Mouse (Mus musculus): ENCODE measurements at regions not wholly inside any gene's neighbourhood (a gene's known extent, or its start where the extent isn't known, plus 50 kb on each side); places are given as distances from the start of the nearest gene placed in this dataset.
A peak's percentile ranks its signal among the peaks of the same experiment; 100 is the strongest.

DNA sequence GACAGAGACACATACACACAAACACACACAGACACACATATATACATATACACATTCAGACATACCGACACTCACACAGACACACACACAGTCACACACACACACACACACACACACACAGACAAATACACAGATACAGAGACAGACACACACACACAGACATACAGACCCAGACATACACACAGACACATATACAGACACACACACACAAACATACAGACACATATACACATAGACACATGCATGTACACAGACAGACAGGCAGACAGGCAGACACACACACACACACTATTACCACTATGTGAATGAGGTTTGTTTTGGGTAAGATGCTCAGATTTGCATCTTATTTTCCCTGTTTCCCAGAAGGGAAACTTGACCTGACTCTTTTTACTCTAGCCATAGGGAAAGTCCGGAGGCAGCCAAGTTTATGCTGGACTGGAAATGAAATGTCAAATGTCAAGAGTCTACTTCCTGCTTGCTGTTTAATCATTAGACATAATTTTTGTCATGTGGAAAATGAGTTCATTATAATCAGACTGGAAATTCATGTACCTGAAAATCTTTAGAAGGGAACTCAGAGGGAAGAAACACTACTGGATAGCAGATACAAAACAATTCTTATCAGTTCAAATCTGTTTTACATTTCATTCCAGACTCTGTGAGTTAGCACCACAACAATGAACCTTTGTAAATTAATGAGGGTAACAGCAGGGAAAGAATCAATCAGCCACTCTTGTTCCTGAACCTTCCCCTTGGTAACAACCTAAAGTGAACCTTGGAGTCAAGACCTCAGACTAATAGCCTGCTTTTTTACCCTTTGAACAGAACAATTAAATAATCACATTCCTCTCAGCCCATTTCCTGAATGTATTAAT is 651.1 kb downstream of the Gsdmc2 start:
- H3K27ac ChIP-seq (replicated peaks), result no peak overlapping the region
- no peak for ATAC-seq (replicated peaks)
- no peak overlapping the region for H3K9ac ChIP-seq (replicated peaks)
- no peak overlapping the region for H3K4me3 ChIP-seq
- H3K4me2 ChIP-seq (replicated peaks), result no peak overlapping the region
- no peaks in the 10 kb centered on the region for H3K36me3 ChIP-seq
- WGBS, result 54% methylated on average over 2 of the region's 2 CpGs
- peaks cover 7% of the 10 kb centered on the region for H3K4me1 ChIP-seq
- no peaks in the 10 kb centered on the region for H3K9me3 ChIP-seq
- H3K27me3 ChIP-seq, result no peaks in the 10 kb centered on the region

DNA sequence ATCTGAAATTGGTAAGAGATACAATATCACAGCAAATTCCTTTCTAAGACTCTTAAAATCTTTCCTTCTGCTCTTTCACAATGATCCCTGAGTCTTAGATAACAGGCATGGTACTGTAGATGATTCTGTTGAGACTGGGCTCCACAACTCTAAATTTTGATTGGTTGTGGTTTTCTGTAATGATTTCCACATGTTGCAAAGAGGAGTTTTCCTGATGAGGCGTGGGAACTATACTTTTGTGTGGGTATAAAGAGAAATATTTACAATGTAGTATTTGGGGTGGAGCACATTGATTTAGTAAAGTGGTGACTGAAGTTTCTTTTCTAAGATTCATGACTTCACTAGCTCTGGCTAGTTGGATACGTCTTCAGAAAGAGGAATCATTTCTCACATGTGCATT is 653.2 kb downstream of the Gsdmc2 start:
- Histone ChIP-seq H3K36me3 (no peaks in the 10 kb centered on the region), H3K27ac (replicated peaks) (no peak overlapping the region), H3K27me3 (no peaks in the 10 kb centered on the region), H3K9me3 (no peaks in the 10 kb centered on the region), H3K4me2 (replicated peaks) (no peak overlapping the region), H3K9ac (replicated peaks) (no peak overlapping the region), H3K4me1 (peaks cover 7% of the 10 kb centered on the region), H3K4me3 (no peak overlapping the region)
- WGBS, result 89% methylated on average over 2 of the region's 2 CpGs
- no peak for ATAC-seq (replicated peaks)

DNA sequence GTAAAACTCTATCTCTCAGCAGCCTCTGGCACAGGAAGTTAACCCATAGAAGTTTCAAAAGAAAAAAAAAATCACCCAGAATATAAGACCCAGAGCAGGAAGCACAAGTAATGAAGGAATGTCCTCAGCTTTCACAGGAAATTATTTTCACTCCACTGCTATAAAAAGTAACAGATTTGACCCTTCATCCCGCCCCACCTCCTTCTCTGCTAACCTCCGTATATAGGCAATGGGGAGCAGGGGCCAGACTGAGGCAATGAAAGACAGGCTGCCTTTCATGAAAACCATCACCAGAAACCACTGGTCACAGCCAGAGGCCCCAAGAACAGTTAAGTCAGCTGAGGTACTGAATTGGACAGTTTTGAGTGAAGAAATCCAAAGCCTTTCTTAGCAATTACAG is 654.9 kb downstream of the Gsdmc2 start:
- H3K27ac ChIP-seq (replicated peaks), result no peak overlapping the region
- H3K36me3 ChIP-seq, result no peaks in the 10 kb centered on the region
- ATAC-seq (replicated peaks), result no peak
- peaks cover 7% of the 10 kb centered on the region for H3K4me1 ChIP-seq
- H3K4me2 ChIP-seq (replicated peaks), result no peak overlapping the region
- H3K9ac ChIP-seq (replicated peaks), result no peak overlapping the region
- no peaks in the 10 kb centered on the region for H3K27me3 ChIP-seq
- H3K4me3 ChIP-seq, result no peak overlapping the region
- 60% methylated on average over 2 of the region's 2 CpGs for WGBS
- H3K9me3 ChIP-seq, result no peaks in the 10 kb centered on the region

DNA sequence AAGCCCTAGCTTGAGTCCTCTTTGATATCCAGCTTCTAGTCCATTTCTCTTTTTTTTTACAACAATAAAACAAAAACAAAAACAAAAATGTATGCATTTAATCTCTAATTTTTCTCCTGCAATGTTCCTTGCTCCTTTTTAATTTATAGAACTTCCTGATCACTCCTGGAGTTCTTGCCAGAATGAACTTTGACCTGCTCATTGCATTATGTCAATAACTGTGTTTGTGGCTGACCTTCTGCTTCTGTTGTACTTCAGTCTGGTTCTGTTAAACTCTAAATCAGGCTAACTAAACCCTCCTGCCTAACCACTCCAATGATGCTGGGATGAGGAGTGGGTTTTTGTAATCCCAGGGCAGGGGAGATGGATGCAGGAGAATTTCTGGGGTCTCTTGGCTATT is 674.0 kb downstream of the Gsdmc2 start:
- Histone ChIP-seq H3K4me1 (no peaks in the 10 kb centered on the region), H3K27me3 (no peaks in the 10 kb centered on the region), H3K4me2 (replicated peaks) (no peak overlapping the region), H3K27ac (replicated peaks) (no peak overlapping the region), H3K9me3 (no peaks in the 10 kb centered on the region), H3K4me3 (no peak overlapping the region), H3K9ac (replicated peaks) (no peak overlapping the region), H3K36me3 (no peaks in the 10 kb centered on the region)
- ATAC-seq (replicated peaks), result no peak

DNA sequence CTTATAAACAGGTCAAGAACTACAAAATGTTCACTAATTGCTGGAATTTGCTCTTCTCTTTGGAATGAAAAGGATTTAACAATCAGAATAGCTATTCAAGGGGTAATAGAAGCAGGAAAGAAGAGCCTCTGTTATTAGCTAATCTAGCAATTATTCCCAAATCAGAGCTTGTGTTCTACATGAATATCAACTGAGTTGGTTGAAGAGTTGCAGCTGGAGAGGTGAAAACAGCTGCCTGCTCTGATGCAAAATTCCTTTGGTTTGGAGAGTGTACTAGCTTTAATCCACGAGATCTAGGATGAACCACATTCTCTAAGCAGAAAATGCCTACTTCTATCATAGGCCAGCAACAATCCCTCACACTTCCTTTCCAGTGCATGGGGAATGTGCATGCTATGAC is 674.8 kb downstream of the Gsdmc2 start:
- no peak overlapping the region for H3K27ac ChIP-seq (replicated peaks)
- H3K4me3 ChIP-seq, result no peak overlapping the region

DNA sequence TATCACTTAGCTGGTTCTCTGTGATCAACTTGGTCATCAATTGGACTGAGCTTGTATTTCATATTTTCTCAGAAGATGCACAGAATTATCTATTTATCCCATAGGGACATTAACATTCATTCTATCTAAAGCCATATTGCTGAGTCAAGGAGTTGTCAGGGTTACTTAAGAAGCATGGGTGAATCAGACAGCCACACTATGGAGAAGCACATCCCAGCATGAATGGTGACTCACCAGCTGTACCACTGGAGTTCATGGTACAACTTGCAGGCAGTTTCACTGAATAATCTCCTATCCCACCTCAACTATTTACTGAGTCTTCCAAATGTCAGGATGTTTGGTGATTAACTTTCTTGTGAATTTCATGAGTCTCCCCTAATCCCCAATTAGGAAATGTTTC is 678.6 kb downstream of the Gsdmc2 start:
- ATAC-seq (replicated peaks), result no peak
- Histone ChIP-seq H3K27me3 (no peaks in the 10 kb centered on the region), H3K9ac (replicated peaks) (no peak overlapping the region), H3K36me3 (no peaks in the 10 kb centered on the region), H3K4me2 (replicated peaks) (no peak overlapping the region), H3K27ac (replicated peaks) (no peak overlapping the region), H3K4me3 (no peak overlapping the region), H3K9me3 (no peaks in the 10 kb centered on the region), H3K4me1 (peaks cover 7% of the 10 kb centered on the region)

More for the DNA sequence above, 674.8 kb downstream of the Gsdmc2 start:
- no peaks in the 10 kb centered on the region for H3K27me3 ChIP-seq
- H3K4me1 ChIP-seq, result no peaks in the 10 kb centered on the region
- 16% methylated on average over 1 of the region's 1 CpGs for WGBS
- no peaks in the 10 kb centered on the region for H3K36me3 ChIP-seq
- no peaks in the 10 kb centered on the region for H3K9me3 ChIP-seq
- ATAC-seq (replicated peaks), result peak; percentile 43; the same call in 1 of the 2 replicates
- H3K4me2 ChIP-seq (replicated peaks), result no peak overlapping the region
- H3K9ac ChIP-seq (replicated peaks), result no peak overlapping the region

DNA sequence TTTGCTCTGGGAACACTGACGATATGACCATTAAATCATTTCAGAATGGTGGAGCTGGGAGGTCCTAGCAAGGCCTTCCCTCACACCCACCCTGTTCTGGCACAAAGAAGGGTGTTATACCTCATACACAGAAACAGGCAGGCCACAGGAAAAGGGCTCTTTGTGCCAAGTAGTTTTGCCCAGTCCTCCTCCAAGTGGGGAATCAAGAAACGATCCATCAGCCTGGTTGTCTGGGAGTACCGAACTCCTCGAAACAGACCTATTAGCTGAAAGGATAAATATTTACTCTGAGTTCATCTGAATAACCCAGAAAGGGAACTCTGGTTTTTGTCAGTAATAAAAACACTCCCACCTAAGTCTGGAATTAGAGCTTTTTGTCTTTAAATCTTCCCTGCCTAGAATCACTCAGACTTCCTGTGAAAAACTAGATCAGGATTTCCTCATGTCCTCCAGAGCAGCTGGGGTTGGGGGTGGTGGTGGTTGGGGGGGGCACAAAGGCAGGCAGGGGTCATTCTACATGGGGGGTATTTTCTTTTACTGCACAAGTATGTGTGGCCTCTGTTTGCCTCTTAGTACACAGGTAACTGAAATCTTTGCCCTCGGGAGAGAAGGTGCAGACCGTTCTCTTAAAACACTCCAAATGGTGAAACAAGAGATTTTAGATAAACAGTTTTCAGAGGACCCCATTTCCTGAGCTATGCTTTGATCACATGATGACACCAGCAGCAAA is 681.3 kb downstream of the Gsdmc2 start:
- WGBS, result 62% methylated on average over 6 of the region's 6 CpGs
- Histone ChIP-seq H3K27me3 (no peaks in the 10 kb centered on the region), H3K9me3 (no peaks in the 10 kb centered on the region), H3K27ac (replicated peaks) (peak overlapping the region; percentile 53), H3K36me3 (no peaks in the 10 kb centered on the region), H3K4me3 (no peak overlapping the region), H3K4me1 (peaks cover 7% of the 10 kb centered on the region), H3K9ac (replicated peaks) (no peak overlapping the region), H3K4me2 (replicated peaks) (no peak overlapping the region)
- ATAC-seq (replicated peaks), result peak; percentile 70; the same call in 1 of the 2 replicates

DNA sequence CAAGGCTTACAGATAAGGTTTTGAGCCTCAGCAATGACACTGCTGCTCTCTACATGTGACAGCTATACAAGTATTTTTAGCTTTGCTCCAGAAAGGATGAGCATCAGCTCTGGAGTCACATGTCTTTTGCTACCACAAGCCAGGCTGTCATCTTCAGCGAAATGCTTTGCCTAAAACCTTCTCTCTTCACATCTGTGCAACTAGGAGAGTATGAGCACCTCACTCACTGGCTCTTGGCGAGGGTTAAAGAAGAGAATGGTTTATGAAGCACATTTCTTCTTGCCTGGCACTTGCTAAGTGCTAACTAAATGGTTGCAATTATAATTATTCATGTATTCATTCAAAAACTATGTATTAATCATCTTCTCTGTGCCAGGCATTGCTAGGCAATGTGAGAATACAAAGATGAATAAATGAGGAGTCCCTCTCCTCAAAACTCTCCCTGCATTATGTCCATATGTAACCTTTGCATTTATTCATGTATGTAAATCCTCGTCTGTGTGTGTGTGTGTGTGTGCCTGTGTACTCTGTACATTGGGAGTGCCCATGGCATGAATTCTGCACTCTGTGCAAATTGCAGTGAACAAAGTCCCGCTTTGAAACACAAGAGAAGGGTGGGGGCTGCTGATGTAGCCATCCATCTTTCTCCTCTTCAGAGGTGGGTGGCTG is 682.0 kb downstream of the Gsdmc2 start:
- H3K4me2 ChIP-seq (replicated peaks), result no peak overlapping the region
- H3K4me1 ChIP-seq, result peaks cover 7% of the 10 kb centered on the region
- H3K4me3 ChIP-seq, result no peak overlapping the region
- no peaks in the 10 kb centered on the region for H3K27me3 ChIP-seq
- WGBS, result 45% methylated on average over 4 of the region's 4 CpGs
- H3K27ac ChIP-seq (replicated peaks), result peak overlapping the region; percentile 53
- peak; percentile 92 for ATAC-seq (replicated peaks)
- no peaks in the 10 kb centered on the region for H3K36me3 ChIP-seq
- H3K9ac ChIP-seq (replicated peaks), result no peak overlapping the region
- H3K9me3 ChIP-seq, result no peaks in the 10 kb centered on the region

DNA sequence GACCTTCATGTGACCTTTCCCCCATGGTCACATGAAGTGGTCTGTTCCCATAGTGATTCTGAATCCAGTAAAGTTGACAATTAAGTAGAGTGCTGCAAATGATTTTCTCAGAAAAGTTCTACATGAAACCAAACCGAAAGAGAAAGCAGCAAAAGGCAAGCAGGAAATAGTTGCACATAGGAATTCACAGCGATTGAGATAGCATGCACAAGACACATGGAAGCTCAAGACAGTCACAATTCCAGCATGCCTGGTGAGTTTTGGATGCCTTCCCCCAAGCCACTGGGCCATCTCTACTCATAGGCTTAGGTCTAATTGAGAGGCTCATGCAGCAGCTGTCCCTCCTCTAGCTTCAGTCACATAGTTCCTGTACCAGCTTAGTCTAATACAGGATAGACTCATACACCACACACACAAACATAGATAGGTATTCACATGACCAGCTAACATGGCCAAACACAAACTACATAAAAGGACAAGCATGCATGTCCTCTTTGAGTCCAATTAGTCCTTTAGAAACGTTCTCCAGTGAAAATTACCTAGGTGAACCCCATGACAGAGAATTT is 721.8 kb downstream of the Gsdmc2 start:
- Histone ChIP-seq H3K4me1 (no peaks in the 10 kb centered on the region), H3K9ac (replicated peaks) (no peak overlapping the region), H3K4me3 (no peak overlapping the region), H3K27ac (replicated peaks) (no peak overlapping the region), H3K36me3 (no peaks in the 10 kb centered on the region), H3K27me3 (no peaks in the 10 kb centered on the region), H3K4me2 (replicated peaks) (no peak overlapping the region), H3K9me3 (no peaks in the 10 kb centered on the region)
- no peak for ATAC-seq (replicated peaks)
- WGBS, result 82% methylated on average over 3 of the region's 3 CpGs

DNA sequence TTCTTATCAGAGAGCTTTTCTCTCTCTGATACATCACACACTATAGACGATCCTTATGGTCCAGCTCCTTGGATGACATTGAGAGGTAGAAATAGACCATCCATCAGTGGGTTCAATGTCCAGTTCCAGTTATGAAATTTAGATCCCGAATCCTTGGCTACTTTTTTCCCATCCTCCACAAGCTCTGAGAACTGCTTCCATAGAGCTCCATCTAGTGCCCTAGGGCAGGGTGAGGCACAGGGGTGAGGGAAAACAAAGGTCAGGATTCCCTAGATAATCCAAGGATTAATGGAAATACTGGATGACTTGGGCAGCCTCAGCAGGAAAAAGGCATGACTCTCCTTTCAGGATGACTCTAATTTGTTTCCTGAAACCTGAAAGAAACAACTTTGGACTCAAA is 732.1 kb downstream of the Gsdmc2 start:
- Histone ChIP-seq H3K4me1 (no peaks in the 10 kb centered on the region), H3K36me3 (no peaks in the 10 kb centered on the region), H3K9ac (replicated peaks) (no peak overlapping the region), H3K9me3 (no peaks in the 10 kb centered on the region), H3K4me3 (no peak overlapping the region), H3K4me2 (replicated peaks) (no peak overlapping the region), H3K27ac (replicated peaks) (no peak overlapping the region), H3K27me3 (no peaks in the 10 kb centered on the region)
- 82% methylated on average over 2 of the region's 2 CpGs for WGBS
- ATAC-seq (replicated peaks), result no peak

DNA sequence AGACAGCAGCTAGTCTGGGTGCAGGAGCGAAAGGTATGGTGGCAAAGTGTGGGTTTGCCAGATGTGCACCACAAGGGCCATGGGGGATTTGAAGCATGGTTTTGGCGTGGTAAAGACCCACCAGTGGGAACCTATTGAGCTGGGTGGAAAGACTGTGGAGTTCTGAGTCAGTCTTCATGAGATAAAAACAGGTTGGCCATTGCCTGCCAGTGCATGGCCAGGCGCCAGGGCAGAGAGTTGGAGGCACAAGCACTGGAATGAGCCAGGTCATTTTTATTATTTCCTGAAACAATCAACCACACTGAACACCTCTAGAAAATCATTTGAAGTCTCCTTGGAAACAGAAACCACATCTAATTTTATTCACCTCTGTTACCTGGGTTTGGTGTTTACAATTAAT is 744.9 kb downstream of the Gsdmc2 start:
- 85% methylated on average over 3 of the region's 3 CpGs for WGBS
- Histone ChIP-seq H3K27ac (replicated peaks) (no peak overlapping the region), H3K4me2 (replicated peaks) (no peak overlapping the region), H3K4me3 (no peak overlapping the region), H3K4me1 (no peaks in the 10 kb centered on the region), H3K36me3 (no peaks in the 10 kb centered on the region), H3K9me3 (no peaks in the 10 kb centered on the region), H3K27me3 (no peaks in the 10 kb centered on the region), H3K9ac (replicated peaks) (no peak overlapping the region)
- no peak for ATAC-seq (replicated peaks)

DNA sequence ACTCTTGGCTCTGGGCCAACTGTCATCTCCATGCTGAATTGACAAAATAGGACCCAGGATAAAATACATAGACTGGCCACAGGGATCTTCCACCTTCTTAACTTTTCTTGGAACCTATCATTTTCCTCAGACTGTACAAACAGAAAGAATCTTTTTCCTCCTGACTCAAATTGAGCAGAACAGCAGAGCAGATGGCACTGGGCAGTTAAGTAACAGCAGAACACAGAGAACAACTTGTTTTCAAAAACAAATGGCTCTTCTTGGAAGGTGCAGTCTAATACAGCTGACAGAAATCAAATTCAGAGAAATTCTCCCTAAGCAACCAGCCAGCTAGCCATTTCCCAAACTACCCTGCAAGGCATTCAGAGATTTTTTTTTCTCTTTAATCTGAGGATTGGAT is 763.0 kb downstream of the Gsdmc2 start:
- Histone ChIP-seq H3K4me1 (0 out of 2 replicates have a peak, but pooled peaks cover 3% of the 10 kb centered on the region), H3K4me2 (replicated peaks) (no peak overlapping the region), H3K27me3 (no peaks in the 10 kb centered on the region), H3K4me3 (no peak overlapping the region), H3K9me3 (no peaks in the 10 kb centered on the region), H3K36me3 (no peaks in the 10 kb centered on the region), H3K27ac (replicated peaks) (no peak overlapping the region), H3K9ac (replicated peaks) (no peak overlapping the region)
- ATAC-seq (replicated peaks), result no peak

Data from forebrain, embryonic 15.5 days (tissue).